Comparison of ENCODE assay signal across 8 mouse cellular contexts in the genomic region with DNA sequence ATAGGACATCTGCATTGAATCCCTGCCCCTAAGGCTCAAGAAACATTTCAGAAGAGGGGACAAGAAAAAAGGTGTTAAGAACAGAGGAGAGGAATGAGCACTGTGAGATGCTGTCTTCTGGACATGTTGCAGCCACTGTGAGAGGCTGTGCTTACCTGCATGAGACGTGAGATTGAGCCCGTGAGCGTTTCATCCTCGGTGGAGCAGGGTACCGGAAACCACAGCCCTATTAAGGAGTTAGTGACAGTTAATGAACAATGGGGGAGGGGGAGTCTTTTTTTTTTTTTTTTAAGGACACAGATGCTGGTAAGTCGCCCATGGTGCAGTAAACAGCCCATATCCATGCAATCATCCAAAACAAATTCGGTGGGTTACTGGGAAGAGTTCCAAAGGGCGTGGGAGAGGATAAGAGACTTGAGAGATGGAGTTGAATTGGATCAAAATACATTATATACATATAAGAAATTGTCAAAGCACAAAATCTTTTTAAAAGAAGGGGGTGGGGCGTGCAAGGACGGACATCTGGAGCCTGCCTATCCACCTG. TPM values are rescaled to one million over a fixed set of nuclear protein-coding genes. Genes with fewer than 3 reads are reported as not detected.
DNase-seq lines count a peak whose midpoint lies in the region; ATAC-seq and TF ChIP-seq lines count a peak whose summit lies in the region.

No protein-coding gene starts in this region.

- H3K9ac ChIP-seq in heart, postnatal 0 days (replicated peaks; ENCODE audit: low read depth, low read length), result no peak overlapping the region
- peak overlapping the region; percentile 37; the same call in 1 of the 2 replicates for H3K9ac ChIP-seq in embryonic facial prominence, embryonic 13.5 days
- H3K9ac ChIP-seq in midbrain, postnatal 0 days (replicated peaks; ENCODE audit: low read length, poor library complexity, severe bottlenecking), result no peak overlapping the region; the same call in 1 of the 2 replicates

- WGBS in heart, postnatal 0 days, result 24% methylated on average over 10 of the region's 10 CpGs
- 4% methylated on average over 10 of the region's 10 CpGs for WGBS in embryonic facial prominence, embryonic 13.5 days
- 6% methylated on average over 10 of the region's 10 CpGs for whole genome bisulfite sequencing in midbrain, postnatal 0 days
- WGBS in cerebellum, adult 2 months, result 31% methylated on average over 10 of the region's 10 CpGs

- H3K4me2 ChIP-seq in heart, postnatal 0 days (ENCODE audit: low read depth, low read length), result peak overlapping the region; percentile 40; the same call in 1 of the 2 replicates
- peak overlapping the region; percentile 62 for H3K4me2 ChIP-seq in embryonic facial prominence, embryonic 13.5 days
- peak overlapping the region; percentile 61 for H3K4me2 ChIP-seq in midbrain, postnatal 0 days (ENCODE audit: low read depth, low read length, poor library complexity, severe bottlenecking)

- intact Hi-C loops in heart, postnatal 36 days (cut with DNase I), result no loop called here

- no peaks in the 10 kb centered on the region for H3K36me3 ChIP-seq in heart, postnatal 0 days (replicated peaks; ENCODE audit: control insufficient read depth, insufficient read depth, low read length)
- no peaks in the 10 kb centered on the region for H3K36me3 ChIP-seq in embryonic facial prominence, embryonic 13.5 days
- H3K36me3 ChIP-seq in midbrain, postnatal 0 days (ENCODE audit: insufficient read depth, low read length), result no peaks in the 10 kb centered on the region

- H3K9me3 ChIP-seq in heart, postnatal 0 days (replicated peaks; ENCODE audit: control insufficient read depth, low read length), result no peaks in the 10 kb centered on the region
- H3K9me3 ChIP-seq in embryonic facial prominence, embryonic 13.5 days, result no peaks in the 10 kb centered on the region
- H3K9me3 ChIP-seq in midbrain, postnatal 0 days (ENCODE audit: low read length), result no peaks in the 10 kb centered on the region

- no peaks in the 10 kb centered on the region for H3K27me3 ChIP-seq in heart, postnatal 0 days (ENCODE audit: control insufficient read depth, insufficient read depth, low read length)
- no peaks in the 10 kb centered on the region for H3K27me3 ChIP-seq in embryonic facial prominence, embryonic 13.5 days
- H3K27me3 ChIP-seq in midbrain, postnatal 0 days (ENCODE audit: insufficient read depth, low read length), result no peaks in the 10 kb centered on the region
- H3K27me3 ChIP-seq in cerebellum, adult 2 months (ENCODE audit: control insufficient read depth, insufficient read depth, low read length), result no peaks in the 10 kb centered on the region

- TF ChIP-seq CTCF in heart, postnatal 0 days (IDR thresholded peaks at IDR 0.05; ENCODE audit: low read depth), result no peak
- TF ChIP-seq CTCF in midbrain, postnatal 0 days (IDR thresholded peaks at IDR 0.05), result no peak
- TF ChIP-seq CTCF in cerebellum, adult 2 months (IDR thresholded peaks at IDR 0.05; ENCODE audit: borderline replicate concordance, insufficient read depth, low read depth, low read length), result no peak

- no peak for TF ChIP-seq EP300 in heart, postnatal 0 days (IDR thresholded peaks at IDR 0.05; ENCODE audit: low read depth)

- no peak for DNase-seq in heart, postnatal 0 days (ENCODE audit: low spot score)
- no peak for DNase-seq in heart, postnatal 36 days
- DNase-seq in hindlimb bud, embryonic 11.5 days (ENCODE audit: extremely low spot score, low read depth, low spot score), result peak; percentile 10
- peak; percentile 61 for DNase-seq in midbrain, postnatal 0 days (ENCODE audit: low spot score)
- DNase-seq in cerebellum, adult 2 months, result no peak
- DNase-seq in frontal cortex, postnatal 36 days (ENCODE audit: low spot score in 2 of 2), result no peak
- no peak for DNase-seq in adrenal gland, postnatal 36 days

- H3K4me1 ChIP-seq in heart, postnatal 0 days (ENCODE audit: control insufficient read depth, insufficient read depth), result peaks cover 7% of the 10 kb centered on the region; the same call in 1 of the 2 replicates
- H3K4me1 ChIP-seq in embryonic facial prominence, embryonic 13.5 days, result peaks cover 38% of the 10 kb centered on the region
- H3K4me1 ChIP-seq in midbrain, postnatal 0 days (ENCODE audit: insufficient read depth, low read length), result peaks cover 8% of the 10 kb centered on the region
- peaks cover 11% of the 10 kb centered on the region for H3K4me1 ChIP-seq in cerebellum, adult 2 months (ENCODE audit: control insufficient read depth, insufficient read depth, low read length)

- H3K27ac ChIP-seq in heart, postnatal 0 days (ENCODE audit: low read depth), result no peak overlapping the region
- 0 out of 2 replicates have a peak overlapping the region, but pooled peaks have one; percentile 51 for H3K27ac ChIP-seq in embryonic facial prominence, embryonic 13.5 days
- H3K27ac ChIP-seq in midbrain, postnatal 0 days (ENCODE audit: low read depth, low read length), result no peak overlapping the region
- H3K27ac ChIP-seq in cerebellum, adult 2 months (ENCODE audit: insufficient read depth, low read length), result no peak overlapping the region

- no peak for ATAC-seq in heart, postnatal 0 days (ENCODE audit: insufficient read depth, low read depth)
- no peak for ATAC-seq in embryonic facial prominence, embryonic 13.5 days (ENCODE audit: insufficient number of reproducible peaks, insufficient read depth, low FRiP score, low TSS enrichment, low read depth)
- ATAC-seq in midbrain, postnatal 0 days (ENCODE audit: low FRiP score), result no peak

- no peak overlapping the region for H3K4me3 ChIP-seq in heart, postnatal 0 days (ENCODE audit: low read depth, low read length)
- peak overlapping the region; percentile 30 for H3K4me3 ChIP-seq in embryonic facial prominence, embryonic 13.5 days
- H3K4me3 ChIP-seq in midbrain, postnatal 0 days (ENCODE audit: low read depth, low read length), result peak overlapping the region; percentile 25; the same call in 1 of the 2 replicates
- H3K4me3 ChIP-seq in cerebellum, adult 2 months (replicated peaks; ENCODE audit: insufficient read depth, low read depth, low read length), result no peak overlapping the region

- no peak for TF ChIP-seq POLR2A in cerebellum, adult 2 months (IDR thresholded peaks at IDR 0.05; ENCODE audit: borderline replicate concordance, insufficient read depth, low read length)

RNA-seq across cellular contexts. Expression of a gene that starts 32.4 kb away (rescaled TPM):
- total RNA-seq in heart, postnatal 0 days (2014; rRNA removed; ENCODE audit: low replicate concordance), result 1.7 and 7.3 TPM in 2 replicates
- polyA plus RNA-seq in heart, postnatal 0 days (2015; fragmentation: Nextera tagmentation; extraction: Ambion mirVana), result 1.7 and 2.0 TPM in 2 replicates
- 1 to 10 TPM in 1 of 2 experiments, under 1 TPM in 1; 0.94 to 1.6 TPM for total RNA-seq in heart, postnatal 36 days (2021)
- 1.5 and 1.8 TPM in 2 replicates for polyA plus RNA-seq in embryonic facial prominence, embryonic 13.5 days (2015; fragmentation: Nextera tagmentation; extraction: Ambion mirVana)
- total RNA-seq in midbrain, postnatal 0 days (2014; rRNA removed), result 0.80 and 1.4 TPM in 2 replicates
- 2.0 and 2.1 TPM in 2 replicates for polyA plus RNA-seq in midbrain, postnatal 0 days (2015; fragmentation: Nextera tagmentation; extraction: Ambion mirVana)
- 0.59 and 0.90 TPM in 2 replicates for polyA plus RNA-seq in cerebellum, adult 2 months (2012; rRNA removed)
- total RNA-seq in adrenal gland, postnatal 36 days (2021), result 1 to 10 TPM; 1.4 to 2.6 TPM

RNA-seq across cellular contexts. Expression of a gene that starts 43.6 kb away (rescaled TPM):
- 0.54 TPM in 1 of 2 replicates, not detected in the other for total RNA-seq in heart, postnatal 0 days (2014; rRNA removed; ENCODE audit: low replicate concordance)
- 0.10 and 0.14 TPM in 2 replicates for polyA plus RNA-seq in heart, postnatal 0 days (2015; fragmentation: Nextera tagmentation; extraction: Ambion mirVana)
- total RNA-seq in heart, postnatal 36 days (2021), result 1 to 10 TPM; 1.1 to 1.4 TPM
- polyA plus RNA-seq in embryonic facial prominence, embryonic 13.5 days (2015; fragmentation: Nextera tagmentation; extraction: Ambion mirVana), result 0.30 and 0.31 TPM in 2 replicates
- 0.57 and 0.88 TPM in 2 replicates for total RNA-seq in midbrain, postnatal 0 days (2014; rRNA removed)
- 0.17 and 0.18 TPM in 2 replicates for polyA plus RNA-seq in midbrain, postnatal 0 days (2015; fragmentation: Nextera tagmentation; extraction: Ambion mirVana)
- 0.11 and 0.28 TPM in 2 replicates for polyA plus RNA-seq in cerebellum, adult 2 months (2012; rRNA removed)
- total RNA-seq in adrenal gland, postnatal 36 days (2021), result 1 to 10 TPM in 1 of 2 experiments, under 1 TPM in 1; 0.79 to 1.1 TPM

Comparison
In these comparisons a context has a peak if more than half of its experiments do, and no peak if none do; other contexts are left out.
1. DNase-seq: peak in hindlimb bud, embryonic 11.5 days (single experiment) and midbrain, postnatal 0 days (single experiment); none in heart, postnatal 0 days (single experiment), heart, postnatal 36 days (0 of 2), cerebellum, adult 2 months (0 of 2), frontal cortex, postnatal 36 days (0 of 2) and adrenal gland, postnatal 36 days (0 of 2).
2. H3K4me3 ChIP-seq: peak in embryonic facial prominence, embryonic 13.5 days (single experiment) and midbrain, postnatal 0 days (single experiment); none in heart, postnatal 0 days (single experiment) and cerebellum, adult 2 months (single experiment).
3. Peak in every context shown above with its lines, with median percentiles within 50 percentile points of each other: H3K4me2 ChIP-seq.